In genomic region chr17:44618175-44618574, GRCm38 (mm10) we compare ENCODE assay signal across 8 mouse cellular contexts.
DNase-seq lines count a peak whose midpoint lies in the region; ATAC-seq lines count a peak whose summit lies in the region.

No protein-coding gene starts in this region.

- H3K27me3 ChIP-seq in kidney, embryonic 14.5 days (ENCODE audit: control insufficient read depth, insufficient read depth, low read length): no peaks in the 10 kb centered on the region
- no peaks in the 10 kb centered on the region for H3K27me3 ChIP-seq in limb, embryonic 11.5 days (ENCODE audit: control insufficient read depth, insufficient read depth, low read length)
- no peaks in the 10 kb centered on the region for H3K27me3 ChIP-seq in stomach, embryonic 15.5 days (replicated peaks)

- no peaks in the 10 kb centered on the region for H3K9me3 ChIP-seq in kidney, embryonic 14.5 days (ENCODE audit: control insufficient read depth, low read length)
- no peaks in the 10 kb centered on the region for H3K9me3 ChIP-seq in limb, embryonic 11.5 days (ENCODE audit: control insufficient read depth, low read length)
- H3K9me3 ChIP-seq in stomach, embryonic 15.5 days: no peaks in the 10 kb centered on the region

- H3K27ac ChIP-seq in kidney, embryonic 14.5 days (ENCODE audit: low read depth, low read length): no peak overlapping the region
- H3K27ac ChIP-seq in limb, embryonic 11.5 days (replicated peaks; ENCODE audit: low read depth, low read length): no peak overlapping the region
- peak overlapping the region; percentile 53 for H3K27ac ChIP-seq in stomach, embryonic 15.5 days

- H3K4me1 ChIP-seq in kidney, embryonic 14.5 days (ENCODE audit: control insufficient read depth, insufficient read depth, low read length): peaks cover 8% of the 10 kb centered on the region; the same call in 1 of the 2 replicates
- peaks cover 15% of the 10 kb centered on the region for H3K4me1 ChIP-seq in limb, embryonic 11.5 days (ENCODE audit: control insufficient read depth, insufficient read depth, low read length)
- 0 out of 2 replicates have a peak, but pooled peaks cover 5% of the 10 kb centered on the region for H3K4me1 ChIP-seq in stomach, embryonic 15.5 days

- no peaks in the 10 kb centered on the region for H3K36me3 ChIP-seq in kidney, embryonic 14.5 days (ENCODE audit: control insufficient read depth, insufficient read depth, low read length)
- no peaks in the 10 kb centered on the region for H3K36me3 ChIP-seq in limb, embryonic 11.5 days (ENCODE audit: control insufficient read depth, insufficient read depth, low read length)
- H3K36me3 ChIP-seq in stomach, embryonic 15.5 days: no peaks in the 10 kb centered on the region

- no peak overlapping the region for H3K9ac ChIP-seq in kidney, embryonic 14.5 days (ENCODE audit: low read depth, low read length)
- H3K9ac ChIP-seq in limb, embryonic 11.5 days (ENCODE audit: low read length): no peak overlapping the region
- H3K9ac ChIP-seq in stomach, embryonic 15.5 days: no peak overlapping the region

- ATAC-seq in kidney, embryonic 14.5 days (ENCODE audit: low FRiP score, low TSS enrichment): 0 out of 2 replicates have a peak, but pooled peaks have one; percentile 49
- ATAC-seq in limb, embryonic 11.5 days (ENCODE audit: insufficient number of reproducible peaks, low FRiP score, low TSS enrichment, low read depth): peak; percentile 67; the same call in 1 of the 2 replicates
- ATAC-seq in stomach, embryonic 15.5 days (ENCODE audit: insufficient read depth, low FRiP score, low read depth): 0 out of 2 replicates have a peak, but pooled peaks have one; percentile 43

- no peak overlapping the region for H3K4me3 ChIP-seq in kidney, embryonic 14.5 days (ENCODE audit: low read length)
- H3K4me3 ChIP-seq in limb, embryonic 11.5 days (ENCODE audit: low read depth, low read length): no peak overlapping the region
- no peak overlapping the region for H3K4me3 ChIP-seq in stomach, embryonic 15.5 days (replicated peaks)

- peak overlapping the region; percentile 41 for H3K4me2 ChIP-seq in kidney, embryonic 14.5 days (replicated peaks; ENCODE audit: low read depth, low read length)
- peak overlapping the region; percentile 29; the same call in 1 of the 2 replicates for H3K4me2 ChIP-seq in limb, embryonic 11.5 days (ENCODE audit: low read depth, severe bottlenecking)
- no peak overlapping the region for H3K4me2 ChIP-seq in stomach, embryonic 15.5 days

- WGBS in kidney, embryonic 14.5 days: 22% methylated on average over 10 of the region's 10 CpGs
- 7% methylated on average over 10 of the region's 10 CpGs for WGBS in limb, embryonic 11.5 days
- WGBS in stomach, embryonic 15.5 days: 47% methylated on average over 10 of the region's 10 CpGs

- DNase-seq in adrenal gland, postnatal 10 days: peak; percentile 39
- DNase-seq in adrenal gland, postnatal 25 days: no peak
- DNase-seq in embryo, embryonic 11 days: peak; percentile 74
- peak; percentile 38 to 64 for DNase-seq in gastrocnemius, postnatal 4 days (ENCODE audit: low spot score in 2 of 2)
- peak; percentile 66 for DNase-seq in limb, embryonic 11.5 days (ENCODE audit: low spot score)
- DNase-seq in retina, postnatal 1 day: no peak

Comparison
In these comparisons a context has a peak if more than half of its experiments do, and no peak if none do; other contexts are left out.
1. DNase-seq: peak in adrenal gland, postnatal 10 days (single experiment), embryo, embryonic 11 days (single experiment), gastrocnemius, postnatal 4 days (2 of 2) and limb, embryonic 11.5 days (single experiment); none in adrenal gland, postnatal 25 days (single experiment) and retina, postnatal 1 day (single experiment).
2. Peak in every context shown above with its lines, with median percentiles within 50 percentile points of each other: ATAC-seq.